Mouse (Mus musculus): ENCODE measurements around the gene Nprl3.
A peak's percentile ranks its signal among the peaks of the same experiment; 100 is the strongest.

Gene Nprl3

DNA sequence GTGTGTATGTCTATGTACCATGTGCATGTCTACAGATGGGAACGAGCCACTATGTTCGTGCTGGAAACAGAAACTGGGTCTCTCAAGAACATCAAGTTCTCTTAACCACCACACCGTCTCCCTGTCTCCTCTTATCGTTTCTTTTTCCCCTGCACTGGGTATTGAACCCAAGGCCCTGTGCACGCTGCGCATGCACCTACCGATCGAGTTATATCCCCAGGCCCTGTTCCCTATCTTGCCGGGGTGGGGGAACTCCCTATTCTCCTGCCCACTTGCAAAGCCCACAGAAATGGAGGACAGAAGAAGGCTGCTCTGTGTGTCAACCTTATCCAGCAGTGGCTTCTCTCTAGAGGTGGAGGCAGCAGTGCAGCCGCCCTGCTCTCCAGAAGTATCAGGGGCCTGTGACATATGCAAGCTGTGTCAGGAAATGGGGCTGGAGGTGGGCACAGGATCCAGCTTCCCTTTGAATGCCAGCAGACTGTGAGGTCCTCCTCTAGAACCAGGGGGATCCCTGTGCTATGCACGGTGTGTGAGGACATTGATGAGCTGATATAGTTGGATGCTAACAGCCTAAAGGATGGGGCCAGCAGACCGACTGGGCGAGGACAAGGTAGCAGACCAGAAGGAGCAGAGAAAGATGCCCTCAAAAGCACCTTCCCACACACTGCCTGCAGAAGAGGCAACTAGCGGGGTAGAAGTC lies 69.1 kb downstream of the Nprl3 start:
- DNase-seq (ENCODE audit: low read depth, low spot score), result no peak

DNA sequence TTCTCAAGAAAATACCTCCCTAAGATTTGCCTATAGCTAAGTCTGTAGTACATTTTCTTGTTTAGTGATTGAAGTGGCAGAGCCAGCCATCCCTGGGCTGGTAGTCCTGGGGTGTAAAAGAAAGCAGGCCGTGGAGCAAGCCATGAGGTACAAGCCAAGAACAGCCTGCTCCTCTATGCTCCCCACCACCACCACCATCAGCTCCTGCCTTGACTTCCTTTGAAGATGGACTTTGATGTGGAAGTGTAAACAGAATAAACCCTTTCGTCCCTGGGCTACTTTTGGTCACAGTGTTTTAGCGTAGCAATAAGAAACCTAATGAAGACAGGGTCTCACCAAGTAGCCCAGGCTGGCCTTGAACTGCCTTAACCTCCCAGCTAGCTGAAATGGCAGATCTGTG lies 69.7 kb downstream of the Nprl3 start:
- DNase-seq (ENCODE audit: low read depth, low spot score), result no peak

DNA sequence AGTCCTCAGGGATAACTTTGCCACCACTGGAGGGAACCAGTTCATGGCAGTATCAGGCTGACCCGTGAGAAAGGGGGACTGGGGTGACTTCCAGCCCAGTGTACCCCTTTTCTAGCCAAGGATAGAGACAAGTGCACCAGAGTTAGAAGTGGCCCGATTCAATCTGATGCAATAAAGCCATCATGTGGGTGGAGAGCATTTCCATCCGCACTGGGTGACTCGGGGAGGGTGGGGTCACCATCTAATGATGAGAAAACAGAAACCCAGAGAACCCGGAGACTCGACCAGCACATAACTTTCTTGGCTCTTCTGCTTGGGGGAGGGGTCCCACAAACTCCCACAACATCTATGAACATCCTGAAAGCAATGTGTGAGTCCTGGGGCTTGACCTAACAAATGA lies 70.8 kb downstream of the Nprl3 start:
- DNase-seq (ENCODE audit: low read depth, low spot score), result no peak

DNA sequence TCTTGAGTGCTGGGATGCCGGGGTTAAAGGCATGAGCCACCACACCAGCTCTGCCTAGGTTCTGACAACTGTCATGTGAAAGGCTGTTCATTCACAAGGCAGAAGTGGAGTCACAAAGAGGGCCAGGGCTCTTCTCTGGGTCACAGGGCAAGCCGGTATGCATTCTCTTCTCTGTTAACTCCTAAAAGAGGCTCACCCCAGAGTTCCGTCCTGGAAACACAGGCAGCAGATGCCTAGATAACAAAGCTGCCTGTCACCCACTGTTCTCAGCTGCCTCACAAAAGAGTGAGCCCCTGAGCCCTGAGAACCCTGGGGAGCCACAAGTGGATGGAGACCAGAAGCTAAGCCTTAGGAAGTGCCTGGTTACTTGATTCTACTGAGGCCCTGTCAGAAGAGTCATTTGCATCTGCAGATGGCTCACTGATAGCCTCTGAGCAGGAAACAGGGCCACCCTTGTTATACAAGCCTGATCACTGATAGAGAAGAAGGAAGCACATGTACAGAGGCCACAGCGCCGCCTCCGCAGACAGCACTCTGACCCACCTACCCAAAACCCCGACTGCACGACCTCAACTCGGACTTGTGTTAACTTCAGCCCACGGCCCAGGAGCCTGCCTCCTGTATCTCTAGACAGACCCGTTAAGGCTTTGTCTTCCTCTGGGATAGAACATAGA lies 71.5 kb downstream of the Nprl3 start:
- no peak for DNase-seq (ENCODE audit: low read depth, low spot score)

DNA sequence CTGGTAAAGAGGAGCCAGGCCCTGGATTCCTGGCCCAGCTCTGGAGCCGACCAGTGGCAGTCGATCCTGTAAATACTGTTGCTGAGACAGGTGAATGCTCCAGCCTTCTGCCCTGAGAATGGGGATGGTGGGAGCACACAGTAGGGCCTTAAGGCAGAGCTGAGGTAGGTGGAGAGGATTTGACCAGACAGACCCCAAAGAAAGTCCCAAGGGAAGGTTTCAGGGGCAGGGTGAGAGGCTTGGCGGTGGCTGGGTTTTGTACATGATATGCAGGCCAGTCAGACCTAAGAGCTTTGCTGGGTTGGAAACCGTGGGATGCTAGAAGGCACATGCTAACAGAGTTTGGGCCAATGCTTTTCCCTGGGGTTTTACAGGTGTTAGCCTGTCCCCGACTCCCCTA lies 72.9 kb downstream of the Nprl3 start:
- no peak for DNase-seq (ENCODE audit: low read depth, low spot score)

DNA sequence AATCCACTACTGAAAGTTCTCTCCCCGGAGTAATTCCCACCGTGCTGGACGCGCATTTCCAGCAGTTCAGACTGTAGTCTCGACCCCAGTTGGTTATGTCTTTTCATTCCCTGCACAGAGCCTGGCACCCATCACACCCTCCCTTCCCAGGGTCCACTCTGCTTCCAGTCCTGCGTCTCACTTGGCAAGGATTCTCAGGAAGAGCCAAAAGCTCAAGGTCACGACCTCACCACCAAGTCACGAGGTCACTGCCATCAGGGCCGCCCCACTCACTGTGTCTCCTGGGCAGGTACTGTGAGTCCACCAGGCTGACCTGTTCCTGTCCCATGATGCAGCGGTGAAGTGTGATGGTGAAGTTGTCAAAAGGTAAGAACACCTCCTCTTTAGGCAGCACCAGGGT lies 73.4 kb downstream of the Nprl3 start:
- no peak for DNase-seq (ENCODE audit: low read depth, low spot score)

DNA sequence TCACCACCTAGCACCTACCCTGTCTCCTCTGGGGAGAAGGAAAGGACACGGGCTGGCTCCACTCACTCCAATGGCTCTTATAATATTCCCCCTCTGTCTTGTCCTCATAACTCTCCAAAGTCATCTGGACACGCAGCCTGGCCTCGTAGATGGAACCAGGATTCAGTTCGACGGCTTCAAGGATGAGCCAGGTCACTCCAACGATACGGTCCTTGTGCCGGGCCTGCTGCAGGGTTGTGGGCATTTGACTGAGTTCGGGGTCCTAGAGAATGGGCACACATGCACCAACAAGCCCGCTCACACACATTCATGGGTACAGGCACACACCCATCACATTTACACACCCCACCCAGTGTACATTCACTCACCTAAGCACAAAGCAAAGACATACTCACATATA lies 74.4 kb downstream of the Nprl3 start:
- DNase-seq (ENCODE audit: low read depth, low spot score), result no peak

DNA sequence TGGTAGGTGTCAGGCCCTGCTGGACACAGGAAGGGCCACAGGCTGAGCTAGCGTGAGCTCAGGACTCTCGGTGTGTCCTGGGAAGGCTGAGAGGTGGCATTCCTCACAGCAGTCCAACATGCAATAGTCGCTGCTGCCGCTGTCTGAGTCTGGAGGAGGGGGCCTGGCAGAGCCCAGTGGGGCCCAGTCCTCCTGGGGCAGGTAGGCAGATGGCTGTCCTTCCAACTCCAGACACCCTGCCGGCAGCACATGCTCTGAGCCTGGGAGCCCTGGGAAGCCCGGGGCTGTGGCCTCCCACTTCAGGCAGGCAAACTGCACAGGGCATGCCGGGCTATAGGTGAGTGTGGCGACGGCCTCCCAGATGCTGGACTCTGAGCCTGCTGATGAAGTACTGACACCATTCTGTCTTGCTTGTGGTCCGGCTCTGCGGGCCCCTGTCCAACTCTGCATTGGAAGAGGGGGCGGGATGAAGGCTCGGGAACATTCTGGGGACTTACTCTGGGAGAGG lies 76.8 kb downstream of the Nprl3 start:
- no peak for DNase-seq (ENCODE audit: low read depth, low spot score)

DNA sequence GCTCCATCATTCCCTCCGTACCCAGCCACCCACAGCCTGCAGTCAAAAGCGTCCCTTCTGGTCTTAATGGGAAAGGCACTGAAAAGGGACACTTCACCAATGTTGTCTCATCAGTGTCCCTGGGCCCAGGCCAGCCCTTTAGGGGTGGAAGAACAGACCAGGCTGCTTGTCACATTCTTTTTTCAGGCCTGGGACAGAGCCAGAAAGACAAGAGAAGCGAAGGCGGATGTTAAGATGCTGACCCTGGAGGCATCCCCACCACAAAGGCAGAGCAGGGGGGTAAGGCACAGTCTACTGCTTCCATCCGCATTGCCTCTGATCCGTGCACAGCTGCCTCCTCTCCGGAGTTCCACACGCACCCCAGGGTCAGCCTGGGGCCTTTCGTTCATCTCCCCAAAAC lies 77.4 kb downstream of the Nprl3 start:
- no peak for DNase-seq (ENCODE audit: low read depth, low spot score)

DNA sequence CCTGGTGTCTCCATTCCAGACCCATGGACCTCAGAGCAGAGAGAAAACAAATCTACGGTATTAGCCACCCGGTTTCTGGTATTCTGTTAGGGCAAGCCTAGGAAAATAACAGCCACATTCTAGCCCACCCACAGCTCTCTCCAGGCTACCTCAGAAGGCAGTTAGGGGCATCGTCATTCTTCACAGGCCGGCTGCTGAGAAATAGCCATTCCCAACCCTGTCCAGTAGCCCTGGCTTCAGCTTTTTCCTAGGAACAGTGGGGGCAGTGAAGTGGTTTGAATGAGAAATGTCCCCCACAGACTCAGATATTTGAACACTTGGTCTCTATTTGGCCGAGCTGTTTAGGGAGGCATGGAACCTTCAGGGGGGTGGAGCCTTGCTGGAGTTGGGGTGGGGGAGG lies 78.1 kb downstream of the Nprl3 start:
- DNase-seq (ENCODE audit: low read depth, low spot score), result no peak

DNA sequence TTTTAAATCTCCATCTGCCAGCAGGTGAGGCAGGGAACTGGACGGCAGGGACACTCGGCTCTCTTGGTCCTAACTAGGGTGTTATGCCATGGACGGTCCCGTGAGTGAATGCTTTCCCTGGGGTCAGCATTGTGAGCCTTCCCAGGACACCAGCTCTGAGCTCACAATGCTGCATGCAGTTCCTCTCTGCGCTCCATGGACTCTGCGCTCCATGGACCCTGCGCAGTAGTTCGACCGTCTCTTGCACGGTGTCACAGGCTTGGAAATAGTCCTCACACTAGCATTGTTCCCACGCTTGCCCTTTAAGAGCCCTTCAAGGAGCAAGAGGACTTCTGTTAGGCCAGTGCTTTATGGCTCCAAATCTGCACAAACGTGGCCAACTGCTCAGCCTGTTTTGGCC lies 78.6 kb downstream of the Nprl3 start:
- no peak for DNase-seq (ENCODE audit: low read depth, low spot score)

DNA sequence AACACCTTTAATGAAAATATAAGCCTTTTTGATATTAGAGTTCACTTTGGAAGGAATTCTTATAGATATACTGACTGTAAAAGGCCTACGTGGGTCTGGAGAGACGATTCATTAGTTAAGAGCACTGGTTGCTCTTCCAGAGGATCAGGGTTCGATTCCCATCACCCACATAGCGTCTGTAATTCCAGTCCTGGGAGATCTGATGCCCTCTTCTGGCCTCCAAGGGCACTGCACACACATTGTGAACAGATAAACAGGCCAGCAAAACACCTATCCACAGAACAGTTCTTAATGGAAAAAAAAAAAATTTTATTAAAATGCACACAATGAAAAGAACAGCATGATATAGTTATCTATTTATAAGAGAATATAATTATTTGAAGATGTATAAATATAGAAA lies 80.3 kb downstream of the Nprl3 start:
- DNase-seq (ENCODE audit: low read depth, low spot score), result no peak

DNA sequence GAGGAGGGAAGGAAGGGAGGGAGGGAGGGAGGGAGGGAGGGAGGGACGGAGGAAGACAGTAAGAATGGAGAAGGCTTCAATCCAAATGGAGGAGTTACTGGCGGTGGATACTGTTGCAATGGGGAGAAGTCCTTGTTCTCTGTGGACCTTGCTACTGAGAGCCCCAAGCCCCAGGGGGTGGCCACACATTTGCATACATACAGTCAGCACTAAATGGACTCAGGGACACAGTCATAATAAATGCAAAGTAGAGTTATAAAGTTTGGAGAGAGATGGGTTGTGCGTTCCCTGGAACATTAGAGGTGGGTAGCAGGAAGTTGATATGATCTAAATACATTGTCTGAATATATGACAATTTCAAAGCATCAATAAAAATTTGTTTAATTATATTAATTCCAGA lies 81.5 kb downstream of the Nprl3 start:
- DNase-seq (ENCODE audit: low read depth, low spot score), result no peak

DNA sequence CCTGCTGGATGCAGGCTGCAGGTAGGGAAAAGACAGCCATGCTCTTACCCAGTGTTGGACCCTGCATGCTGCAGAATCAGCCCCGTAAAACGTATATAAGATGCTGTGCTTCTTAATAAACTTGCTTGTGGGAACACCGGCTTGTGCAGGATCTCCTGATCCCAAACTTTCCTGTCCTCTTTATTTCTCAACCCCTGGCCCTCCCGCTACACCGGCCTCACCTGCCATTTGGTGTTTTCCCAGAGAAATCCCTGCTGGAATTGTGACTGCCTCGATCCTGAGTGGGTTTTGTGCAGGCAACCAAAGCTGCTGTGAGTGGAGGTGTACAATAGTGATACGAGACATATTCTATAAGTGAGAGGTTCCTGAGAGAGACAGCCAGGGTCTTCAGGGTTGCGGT lies 83.0 kb downstream of the Nprl3 start:
- DNase-seq (ENCODE audit: low read depth, low spot score), result no peak

DNA sequence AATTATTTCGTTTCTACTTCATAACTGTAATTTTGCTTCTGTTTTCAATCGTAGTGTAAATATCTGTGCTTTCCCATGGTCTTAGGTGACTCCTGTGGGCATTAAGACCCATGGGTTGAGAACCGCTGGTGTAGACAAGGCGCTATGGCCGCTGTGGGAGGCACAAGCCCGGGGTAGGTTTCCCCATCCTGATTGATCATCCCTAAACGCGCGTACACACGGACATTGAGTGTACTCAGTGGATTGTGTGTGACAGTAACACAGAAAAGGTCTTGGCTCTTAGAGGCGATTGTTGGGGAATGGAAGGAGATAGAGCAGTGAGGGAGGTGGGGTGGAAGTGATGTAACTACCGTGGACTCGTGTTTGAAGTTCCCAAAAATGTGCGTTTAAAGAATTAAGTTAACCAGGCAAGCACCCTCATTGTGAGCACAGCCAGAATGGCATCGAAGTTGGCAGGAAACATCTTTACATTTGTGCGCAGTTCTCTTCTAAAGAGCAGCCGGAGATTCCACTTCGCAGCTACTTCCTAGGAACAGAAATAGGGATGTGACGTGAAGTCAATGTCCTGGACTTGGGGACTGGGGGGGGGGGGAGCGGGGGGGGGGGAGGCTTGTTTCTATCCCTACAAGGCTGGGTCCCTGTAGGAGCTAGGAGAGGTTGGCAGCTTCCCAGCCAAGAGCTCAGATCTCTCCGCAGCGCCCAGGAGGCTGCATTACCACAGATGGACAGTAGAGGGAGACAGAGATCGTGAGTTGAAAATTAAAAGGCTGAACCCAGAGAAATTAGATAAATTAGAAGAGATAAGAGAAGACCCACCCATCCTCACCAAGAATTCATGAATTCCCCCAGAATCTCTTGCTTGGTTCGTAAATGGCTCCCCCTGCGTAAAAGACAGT lies 85.3 kb downstream of the Nprl3 start:
- peak; percentile 70 for DNase-seq (ENCODE audit: low read depth, low spot score)

DNA sequence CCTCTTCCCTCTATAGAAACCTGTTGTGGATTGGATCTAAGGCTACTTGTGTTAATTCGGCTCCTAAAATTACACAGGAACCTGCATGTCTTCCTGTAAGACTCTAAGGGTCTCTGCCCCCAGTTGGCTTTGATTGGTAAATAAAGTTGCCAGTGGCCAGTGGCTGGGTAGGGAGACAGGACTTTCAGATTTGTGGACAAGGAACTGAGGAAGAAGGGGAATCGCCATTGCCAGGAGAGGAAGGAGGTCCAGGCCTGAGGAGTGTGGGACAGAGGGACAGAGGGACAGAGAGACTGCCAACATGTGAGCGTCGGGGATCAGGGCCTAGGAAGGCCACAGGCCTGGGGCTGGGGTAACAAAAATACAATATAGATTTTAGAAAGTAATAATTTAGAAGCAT lies 86.3 kb downstream of the Nprl3 start:
- DNase-seq (ENCODE audit: low read depth, low spot score), result no peak

DNA sequence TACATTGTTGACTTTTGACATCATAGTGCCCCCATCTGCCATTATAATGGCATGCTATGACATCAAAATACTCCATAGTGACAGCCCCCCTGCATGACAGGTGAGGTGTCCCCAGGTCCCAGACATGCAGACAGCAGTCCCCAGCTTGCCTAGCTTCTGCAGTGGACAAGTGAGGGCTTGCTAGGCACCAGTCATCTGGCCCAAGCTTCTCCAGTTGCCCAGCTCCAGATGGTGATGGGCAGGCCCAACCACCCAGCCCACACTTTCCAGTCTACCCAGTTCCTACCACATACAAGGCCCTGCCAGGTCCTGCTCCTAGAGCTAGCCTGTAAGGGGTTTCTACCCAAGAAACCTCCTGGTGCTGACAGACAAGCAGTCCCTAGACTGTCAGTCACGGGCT lies 89.0 kb downstream of the Nprl3 start:
- DNase-seq (ENCODE audit: low read depth, low spot score), result no peak

Measured in retina, postnatal 7 days (tissue).